Mouse (Mus musculus) adrenal gland (tissue): ENCODE data around the gene Dhx32.

Source experiments
- intact Hi-C: fragments of 180-260 bp; cut with DNase I; formaldehyde crosslinking; loops from one replicate; pipeline ENCODE4 v1.15.1; 2025
- long read RNA-seq, 2 experiments: library from polyadenylated mRNA; unstranded; transcript quantifications; one replicate each; pipeline ENCODE4 v2.0.0; 2020; ENCODE audit warnings: borderline replicate concordance in 1 of 2; ENCODE audit not compliant: insufficient replicate concordance in 1 of 2

Dhx32 gene
- long read RNA-seq, experiment 1, transcript Dhx32-201 (12 exons, 2,955 nt): major isoform, 20 of 24 reads
- long read RNA-seq, experiment 1, partial matches to known transcripts: 1 of 24 reads
- long read RNA-seq, experiment 1, other reads (novel, unspliced or antisense): 3 of 24 reads
- long read RNA-seq, experiment 2, transcript Dhx32-201 (12 exons, 2,955 nt): major isoform, 22 of 43 reads
- long read RNA-seq, experiment 2, partial matches to known transcripts: 9 of 43 reads
- long read RNA-seq, experiment 2, other reads (novel, unspliced or antisense): 9 of 43 reads

- intact Hi-C loops: loop anchor here (5.0 kb wide), 1 partner anchor 56 kb away; no protein-coding TSS in a partner anchor
Measured at GRCm38 (mm10) chr7:133782717-133783435, at the start of gene Dhx32. TSS of gene Dhx32 (minus strand) at chr7:133782726.

GRCm38 (mm10) chr7:133829579-133829978 is 47.1 kb upstream of the Dhx32 start:
- intact Hi-C loops: no loop called here

- intact Hi-C loops: no loop called here
Measured at GRCm38 (mm10) chr7:133828514-133828913, 46.0 kb upstream of the Dhx32 start.

- intact Hi-C loops: no loop called here
Measured at GRCm38 (mm10) chr7:133824579-133824978, 42.1 kb upstream of the Dhx32 start.

GRCm38 (mm10) chr7:133823751-133824150 is 41.2 kb upstream of the Dhx32 start:
- intact Hi-C loops: no loop called here

GRCm38 (mm10) chr7:133813331-133813730 is 30.8 kb upstream of the Dhx32 start:
- intact Hi-C loops: no loop called here

- intact Hi-C loops: no loop called here
Measured at GRCm38 (mm10) chr7:133812927-133813326, 30.4 kb upstream of the Dhx32 start.

- intact Hi-C loops: no loop called here
Measured at GRCm38 (mm10) chr7:133805614-133806175, 23.2 kb upstream of the Dhx32 start.

- intact Hi-C loops: no loop called here
Measured at GRCm38 (mm10) chr7:133801823-133802222, 19.3 kb upstream of the Dhx32 start.

- intact Hi-C loops: no loop called here
Measured at GRCm38 (mm10) chr7:133799928-133800327, 17.4 kb upstream of the Dhx32 start.

GRCm38 (mm10) chr7:133794720-133795119 is 12.2 kb upstream of the Dhx32 start:
- intact Hi-C loops: no loop called here

GRCm38 (mm10) chr7:133793248-133794131 is 11.0 kb upstream of the Dhx32 start:
- intact Hi-C loops: no loop called here

- intact Hi-C loops: no loop called here
Measured at GRCm38 (mm10) chr7:133792771-133793170, 10.2 kb upstream of the Dhx32 start.

- intact Hi-C loops: no loop called here
Measured at GRCm38 (mm10) chr7:133790608-133791229, 8.2 kb upstream of the Dhx32 start.

- intact Hi-C loops: no loop called here
Measured at GRCm38 (mm10) chr7:133790171-133790570, 7.6 kb upstream of the Dhx32 start.

- intact Hi-C loops: no loop called here
Measured at GRCm38 (mm10) chr7:133788147-133788546, 5.6 kb upstream of the Dhx32 start.

GRCm38 (mm10) chr7:133787571-133787970 is 5.0 kb upstream of the Dhx32 start:
- intact Hi-C loops: no loop called here

GRCm38 (mm10) chr7:133781991-133782390 is 535 bp downstream of the Dhx32 start:
- intact Hi-C loops: loop anchor here (5.0 kb wide), 1 partner anchor 55 kb away; no protein-coding TSS in a partner anchor

GRCm38 (mm10) chr7:133781583-133781982 is 943 bp downstream of the Dhx32 start:
- intact Hi-C loops: loop anchor here (5.0 kb wide), 1 partner anchor 54 kb away; no protein-coding TSS in a partner anchor

- intact Hi-C loops: loop anchor here (5.0 kb wide), 1 partner anchor 69 kb away; the partner anchor contains the start of gene Bccip
Measured at GRCm38 (mm10) chr7:133776626-133776996, 5.9 kb downstream of the Dhx32 start, which contains the start of gene Fank1. TSS of gene Fank1 (plus strand) at chr7:133776861.
